8 mouse cellular contexts compared by ENCODE assay signal in the genomic region with DNA sequence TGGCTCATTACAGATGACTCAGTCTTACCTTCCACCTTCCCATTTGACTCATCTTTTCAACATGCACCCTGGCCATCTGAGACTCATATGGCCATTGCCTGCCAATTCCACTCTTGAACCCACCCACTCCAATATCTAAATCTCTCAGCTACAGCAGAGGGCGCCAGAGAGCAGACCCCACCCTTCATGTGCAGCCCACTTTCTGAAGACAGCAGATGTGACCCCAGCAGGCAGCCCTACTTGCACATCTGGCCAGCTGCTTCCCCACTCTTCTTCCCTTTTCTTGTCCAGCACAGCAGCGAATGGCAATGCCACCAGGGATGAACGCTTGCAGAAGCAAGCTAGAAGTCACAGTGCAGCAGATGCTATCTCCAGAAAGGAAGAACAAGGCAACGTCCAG.
DNase-seq lines count a peak whose midpoint lies in the region; ATAC-seq and TF ChIP-seq lines count a peak whose summit lies in the region.
"Had no signal": no experiment of that assay in that cellular context is flagged by ENCODE, and none has a peak within 500 bp of the region (broad histone marks: within the 10 kb centered on the region; RNA-seq: fewer than 3 reads in every experiment).

No protein-coding gene starts in this region.

- ATAC-seq in kidney, embryonic 14.5 days (ENCODE audit: low FRiP score, low TSS enrichment) = no peak; the same call in 1 of the 2 replicates
- ATAC-seq in stomach, postnatal 0 days (ENCODE audit: low FRiP score, low TSS enrichment) = no peak; the same call in 1 of the 2 replicates

- H3K27me3 ChIP-seq in kidney, adult 2 months (replicated peaks; ENCODE audit: control insufficient read depth, insufficient read depth, low read length) = no peaks in the 10 kb centered on the region
- H3K27me3 ChIP-seq in kidney, embryonic 14.5 days (ENCODE audit: control insufficient read depth, insufficient read depth, low read length) = no peaks in the 10 kb centered on the region
- H3K27me3 ChIP-seq in stomach, postnatal 0 days (ENCODE audit: control insufficient read depth, insufficient read depth, low read length) = no peaks in the 10 kb centered on the region

- WGBS in kidney, adult 2 months = 40% methylated on average over 4 of the region's 4 CpGs
- WGBS in kidney, embryonic 14.5 days = 42% methylated on average over 4 of the region's 4 CpGs
- WGBS in stomach, postnatal 0 days = 53% methylated on average over 4 of the region's 4 CpGs

- no peak overlapping the region for H3K27ac ChIP-seq in kidney, adult 2 months (ENCODE audit: insufficient read depth, low read depth, low read length)
- no peak overlapping the region for H3K27ac ChIP-seq in kidney, embryonic 14.5 days (ENCODE audit: low read depth, low read length)
- no peak overlapping the region for H3K27ac ChIP-seq in stomach, postnatal 0 days (replicated peaks)

- TF ChIP-seq EP300 in stomach, postnatal 0 days (optimal IDR thresholded peaks at IDR 0.05) = no peak

- no peak overlapping the region for H3K4me3 ChIP-seq in kidney, adult 2 months (ENCODE audit: insufficient read depth, low read depth, low read length)
- H3K4me3 ChIP-seq in kidney, embryonic 14.5 days (ENCODE audit: low read length) = no peak overlapping the region
- H3K4me3 ChIP-seq in stomach, postnatal 0 days (ENCODE audit: low read depth, low read length) = no peak overlapping the region
- H3K4me3 ChIP-seq: myocyte had no signal

- no peak overlapping the region for H3K9ac ChIP-seq in kidney, embryonic 14.5 days (ENCODE audit: low read depth, low read length)
- H3K9ac ChIP-seq in stomach, postnatal 0 days (ENCODE audit: low read length) = no peak overlapping the region

- H3K4me2 ChIP-seq in kidney, embryonic 14.5 days (replicated peaks; ENCODE audit: low read depth, low read length) = no peak overlapping the region
- no peak overlapping the region for H3K4me2 ChIP-seq in stomach, postnatal 0 days (replicated peaks; ENCODE audit: low read depth)

- TF ChIP-seq POLR2A in kidney, adult 2 months (IDR thresholded peaks at IDR 0.05; ENCODE audit: low read depth, low read length) = no peak

- no peaks in the 10 kb centered on the region for H3K9me3 ChIP-seq in kidney, embryonic 14.5 days (ENCODE audit: control insufficient read depth, low read length)
- no peaks in the 10 kb centered on the region for H3K9me3 ChIP-seq in stomach, postnatal 0 days (ENCODE audit: control insufficient read depth, low read length)

- DNase-seq in kidney, adult 2 months = peak; percentile 4
- DNase-seq in thymus, postnatal 14 days = peak; percentile 21
- DNase-seq in thymus, adult 18-20 months = no peak
- DNase-seq in heart, adult 9 months (ENCODE audit: low spot score in 2 of 2) = peak; percentile 5 to 23
- DNase-seq in stomach, postnatal 0 days (ENCODE audit: low spot score) = peak; percentile 18
- DNase-seq in spleen, postnatal 4 days (ENCODE audit: low spot score in 2 of 2) = no peak

- no peaks in the 10 kb centered on the region for H3K36me3 ChIP-seq in kidney, adult 2 months (ENCODE audit: control insufficient read depth, insufficient read depth, low read length)
- H3K36me3 ChIP-seq in kidney, embryonic 14.5 days (ENCODE audit: control insufficient read depth, insufficient read depth, low read length) = no peaks in the 10 kb centered on the region
- no peaks in the 10 kb centered on the region for H3K36me3 ChIP-seq in stomach, postnatal 0 days (ENCODE audit: control insufficient read depth, insufficient read depth, low read length)

- H3K4me1 ChIP-seq in kidney, adult 2 months (ENCODE audit: control insufficient read depth, insufficient read depth, low read length) = no peaks in the 10 kb centered on the region
- no peaks in the 10 kb centered on the region for H3K4me1 ChIP-seq in kidney, embryonic 14.5 days (ENCODE audit: control insufficient read depth, insufficient read depth, low read length)
- no peaks in the 10 kb centered on the region for H3K4me1 ChIP-seq in stomach, postnatal 0 days (replicated peaks; ENCODE audit: control insufficient read depth, insufficient read depth)

- TF ChIP-seq CTCF in kidney, adult 2 months (conservative IDR thresholded peaks at IDR 0.05; ENCODE audit: insufficient read depth, insufficient read length, low read depth, low read length) = peak; percentile 38; the same call in 1 of the 2 replicates
- peak; percentile 70 for TF ChIP-seq CTCF in stomach, postnatal 0 days (IDR thresholded peaks at IDR 0.05; ENCODE audit: low read depth)

Comparison
In these comparisons a context has a peak if more than half of its experiments do, and no peak if none do; other contexts are left out.
1. DNase-seq: peak in kidney, adult 2 months (single experiment), thymus, postnatal 14 days (single experiment), heart, adult 9 months (2 of 2) and stomach, postnatal 0 days (single experiment); none in thymus, adult 18-20 months (0 of 2) and spleen, postnatal 4 days (0 of 2).